Mouse (Mus musculus): ENCODE measurements around the gene Rfng. TPM values are rescaled to one million over a fixed set of nuclear protein-coding genes. Genes with fewer than 3 reads are reported as not detected.

The Rfng gene
- polyA plus RNA-seq, 1 experiment, result 55.8 TPM

- 61% methylated on average over 14 of the region's 14 CpGs for WGBS
- H3K4me3 ChIP-seq (replicated peaks; ENCODE audit: extremely low read depth, low read depth, low read length), result no peak overlapping the region
- H3K4me1 ChIP-seq (ENCODE audit: control insufficient read depth, insufficient read depth, low read length), result no peaks in the 10 kb centered on the region
- DNase-seq, result no peak
- TF ChIP-seq CTCF (IDR thresholded peaks at IDR 0.05; ENCODE audit: insufficient read depth, low read length), result no peak
- TF ChIP-seq POLR2A (IDR thresholded peaks at IDR 0.05; ENCODE audit: borderline replicate concordance, extremely low read depth, low read depth, low read length), result no peak
Measured at GRCm38 (mm10) chr11:120761811-120762671, 22.0 kb downstream of the Rfng start.

GRCm38 (mm10) chr11:120760236-120760635, 23.8 kb downstream of the Rfng start:
- no peak overlapping the region for H3K4me3 ChIP-seq (replicated peaks; ENCODE audit: extremely low read depth, low read depth, low read length)
- DNase-seq, result no peak

GRCm38 (mm10) chr11:120751606-120752005, 32.4 kb downstream of the Rfng start:
- DNase-seq, result no peak
- no peaks in the 10 kb centered on the region for H3K4me1 ChIP-seq (ENCODE audit: control insufficient read depth, insufficient read depth, low read length)
- H3K4me3 ChIP-seq (replicated peaks; ENCODE audit: extremely low read depth, low read depth, low read length), result no peak overlapping the region
- TF ChIP-seq CTCF (IDR thresholded peaks at IDR 0.05; ENCODE audit: insufficient read depth, low read length) (no peak), POLR2A (IDR thresholded peaks at IDR 0.05; ENCODE audit: borderline replicate concordance, extremely low read depth, low read depth, low read length) (no peak)
- 51% methylated on average over 4 of the region's 4 CpGs for WGBS

More at GRCm38 (mm10) chr11:120760236-120760635, 23.8 kb downstream of the Rfng start:
- TF ChIP-seq POLR2A (IDR thresholded peaks at IDR 0.05; ENCODE audit: borderline replicate concordance, extremely low read depth, low read depth, low read length), result no peak
- TF ChIP-seq CTCF (IDR thresholded peaks at IDR 0.05; ENCODE audit: insufficient read depth, low read length), result no peak
- no peaks in the 10 kb centered on the region for H3K4me1 ChIP-seq (ENCODE audit: control insufficient read depth, insufficient read depth, low read length)
- WGBS, result 78% methylated on average over 9 of the region's 9 CpGs

- 63% methylated on average over 8 of the region's 8 CpGs for WGBS
- no peak overlapping the region for H3K4me3 ChIP-seq (replicated peaks; ENCODE audit: extremely low read depth, low read depth, low read length)
- no peaks in the 10 kb centered on the region for H3K4me1 ChIP-seq (ENCODE audit: control insufficient read depth, insufficient read depth, low read length)
- DNase-seq, result no peak
- TF ChIP-seq POLR2A (IDR thresholded peaks at IDR 0.05; ENCODE audit: borderline replicate concordance, extremely low read depth, low read depth, low read length) (no peak), CTCF (IDR thresholded peaks at IDR 0.05; ENCODE audit: insufficient read depth, low read length) (peak; percentile 69)
Measured at GRCm38 (mm10) chr11:120749430-120749829, 34.6 kb downstream of the Rfng start.

- Histone ChIP-seq H3K4me3 (replicated peaks; ENCODE audit: extremely low read depth, low read depth, low read length) (no peak overlapping the region), H3K4me1 (ENCODE audit: control insufficient read depth, insufficient read depth, low read length) (no peaks in the 10 kb centered on the region)
- no peak for DNase-seq
- 58% methylated on average over 4 of the region's 4 CpGs for WGBS
- TF ChIP-seq CTCF (IDR thresholded peaks at IDR 0.05; ENCODE audit: insufficient read depth, low read length) (no peak), POLR2A (IDR thresholded peaks at IDR 0.05; ENCODE audit: borderline replicate concordance, extremely low read depth, low read depth, low read length) (no peak)
Measured at GRCm38 (mm10) chr11:120747974-120748373, 36.0 kb downstream of the Rfng start.

GRCm38 (mm10) chr11:120744121-120744701, 39.8 kb downstream of the Rfng start:
- no peak for TF ChIP-seq CTCF (IDR thresholded peaks at IDR 0.05; ENCODE audit: insufficient read depth, low read length)
- TF ChIP-seq POLR2A (IDR thresholded peaks at IDR 0.05; ENCODE audit: borderline replicate concordance, extremely low read depth, low read depth, low read length), result peak; percentile 27; the same call in 1 of the 2 replicates
- Histone ChIP-seq H3K4me3 (replicated peaks; ENCODE audit: extremely low read depth, low read depth, low read length) (no peak overlapping the region), H3K4me1 (ENCODE audit: control insufficient read depth, insufficient read depth, low read length) (peaks cover 2% of the 10 kb centered on the region; the same call in 1 of the 2 replicates)
- WGBS, result 56% methylated on average over 7 of the region's 7 CpGs
- DNase-seq, result no peak

GRCm38 (mm10) chr11:120740981-120741380, 43.0 kb downstream of the Rfng start:
- WGBS, result 66% methylated on average over 5 of the region's 5 CpGs
- Histone ChIP-seq H3K4me1 (ENCODE audit: control insufficient read depth, insufficient read depth, low read length) (peaks cover 2% of the 10 kb centered on the region; the same call in 1 of the 2 replicates), H3K4me3 (replicated peaks; ENCODE audit: extremely low read depth, low read depth, low read length) (no peak overlapping the region)
- TF ChIP-seq POLR2A (IDR thresholded peaks at IDR 0.05; ENCODE audit: borderline replicate concordance, extremely low read depth, low read depth, low read length), result no peak
- no peak for TF ChIP-seq CTCF (IDR thresholded peaks at IDR 0.05; ENCODE audit: insufficient read depth, low read length)
- DNase-seq, result no peak

- Histone ChIP-seq H3K4me1 (ENCODE audit: control insufficient read depth, insufficient read depth, low read length) (no peaks in the 10 kb centered on the region; the same call in 1 of the 2 replicates), H3K4me3 (replicated peaks; ENCODE audit: extremely low read depth, low read depth, low read length) (no peak overlapping the region)
- WGBS, result 52% methylated on average over 6 of the region's 6 CpGs
- no peak for TF ChIP-seq CTCF (IDR thresholded peaks at IDR 0.05; ENCODE audit: insufficient read depth, low read length)
- no peak for TF ChIP-seq POLR2A (IDR thresholded peaks at IDR 0.05; ENCODE audit: borderline replicate concordance, extremely low read depth, low read depth, low read length)
- DNase-seq, result no peak
Measured at GRCm38 (mm10) chr11:120736424-120736823, 47.6 kb downstream of the Rfng start.

- peak; percentile 71 for DNase-seq
- TF ChIP-seq POLR2A (IDR thresholded peaks at IDR 0.05; ENCODE audit: borderline replicate concordance, extremely low read depth, low read depth, low read length) (no peak), CTCF (IDR thresholded peaks at IDR 0.05; ENCODE audit: insufficient read depth, low read length) (no peak)
- Histone ChIP-seq H3K4me1 (ENCODE audit: control insufficient read depth, insufficient read depth, low read length) (no peaks in the 10 kb centered on the region; the same call in 1 of the 2 replicates), H3K4me3 (replicated peaks; ENCODE audit: extremely low read depth, low read depth, low read length) (no peak overlapping the region)
- 18% methylated on average over 6 of the region's 6 CpGs for WGBS
Measured at GRCm38 (mm10) chr11:120733521-120733920, 50.5 kb downstream of the Rfng start.

All from lung, adult 2 months (tissue).